Comparison of ENCODE assay signal across 8 mouse cellular contexts in the genomic region with DNA sequence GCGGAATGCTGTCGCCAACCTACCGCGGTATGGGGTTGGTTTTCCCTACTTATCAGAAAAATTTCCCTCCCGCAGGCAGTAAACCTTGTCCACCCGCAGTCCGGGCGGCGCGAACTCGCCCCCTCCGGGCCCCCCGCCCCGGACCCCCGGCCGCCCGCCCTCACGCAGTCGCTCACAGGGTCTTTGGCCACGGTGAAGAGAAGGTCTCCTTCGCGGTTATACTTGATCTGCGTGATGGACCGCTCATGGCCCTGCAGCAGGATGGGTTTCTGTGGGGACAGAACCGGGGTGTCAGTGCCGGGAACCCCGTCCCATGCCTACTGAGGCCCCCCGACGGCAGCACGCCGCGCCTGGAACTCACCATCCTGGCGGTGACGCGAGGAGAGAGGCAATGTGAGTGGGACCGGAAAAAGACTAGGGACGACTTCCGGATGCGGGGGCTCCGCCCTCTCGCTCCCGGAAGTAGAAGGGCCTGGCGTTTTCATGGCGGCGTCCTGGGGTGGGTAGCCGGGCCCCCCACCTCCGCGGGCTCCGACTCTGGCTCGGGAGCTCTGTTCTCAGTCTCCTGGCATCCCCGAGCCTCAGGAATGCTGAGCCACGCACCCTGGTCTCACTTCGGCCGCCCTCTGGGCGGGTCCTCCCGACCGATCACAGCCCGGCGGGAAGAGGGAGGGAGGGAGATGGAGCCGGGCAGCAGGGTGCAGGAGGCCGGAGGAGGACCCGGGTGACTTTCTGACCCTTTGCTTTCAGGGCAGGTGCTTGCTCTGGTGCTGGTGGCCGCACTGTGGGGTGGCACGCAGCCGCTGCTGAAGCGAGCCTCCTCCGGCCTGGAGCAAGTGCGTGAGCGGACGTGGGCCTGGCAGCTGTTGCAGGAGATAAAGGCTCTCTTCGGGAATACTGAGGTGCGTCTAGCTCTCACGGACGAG. TPM values are rescaled to one million over a fixed set of nuclear protein-coding genes. Genes with fewer than 3 reads are reported as not detected.
A peak's percentile ranks its signal among the peaks of the same experiment; 100 is the strongest.
DNase-seq lines count a peak whose midpoint lies in the region.

A gene (minus strand): TSS at position 416 of the 926 bp plus-strand sequence.
A gene (plus strand): TSS at position 436 of the 926 bp plus-strand sequence.

- no peaks in the 10 kb centered on the region for H3K27me3 ChIP-seq in midbrain, embryonic 10.5 days (ENCODE audit: low read depth, poor library complexity, severe bottlenecking)

- H3K4me3 ChIP-seq in midbrain, embryonic 10.5 days, result peak within 1 kb of the TSS; percentile 100

- H3K4me1 ChIP-seq in midbrain, embryonic 10.5 days, result peaks cover 30% of the 10 kb centered on the region

- WGBS in midbrain, embryonic 10.5 days, result under 1% methylated on average over 74 of the region's 74 CpGs

- peaks cover 73% of the 10 kb centered on the region for H3K36me3 ChIP-seq in midbrain, embryonic 10.5 days

- peak within 1 kb of the TSS; percentile 96 for H3K27ac ChIP-seq in midbrain, embryonic 10.5 days (replicated peaks)

- DNase-seq in adrenal gland, adult 2 months, result peak; percentile 92
- peak; percentile 90 for DNase-seq in embryo, embryonic 10 days (ENCODE audit: low spot score)
- DNase-seq in gastrocnemius, postnatal 10 days, result peak; percentile 79
- DNase-seq in induced T-regulatory cell, adult 2 months (ENCODE audit: low read depth), result peak; percentile 93
- DNase-seq in left cerebral cortex, postnatal 36 days (ENCODE audit: low spot score in 2 of 2), result peak; percentile 85
- DNase-seq in midbrain, embryonic 10.5 days (ENCODE audit: low spot score), result peak; percentile 87
- DNase-seq in right cerebral cortex, postnatal 36 days (ENCODE audit: low spot score in 2 of 2), result peak; percentile 80 to 82
- peak; percentile 79 to 83 for DNase-seq in urinary bladder, postnatal 4 days (ENCODE audit: low spot score in 2 of 2)

- no peaks in the 10 kb centered on the region for H3K9me3 ChIP-seq in midbrain, embryonic 10.5 days (replicated peaks)

- intact Hi-C loops in left cerebral cortex, postnatal 36 days (cut with DNase I), result no loop called here

RNA-seq across cellular contexts. Expression of the first gene that starts in this region (rescaled TPM):
- 100 to 1,000 TPM; 171 to 194 TPM for total RNA-seq in adrenal gland, adult 2 months (2021)
- 147 and 171 TPM in 2 replicates for polyA plus RNA-seq in adrenal gland, adult 2 months (2012; rRNA removed)
- 100 to 1,000 TPM; 149 to 151 TPM for total RNA-seq in gastrocnemius, postnatal 10 days (2021)
- 100 to 1,000 TPM; 121 to 140 TPM for total RNA-seq in left cerebral cortex, postnatal 36 days (2021)
- 261 and 293 TPM in 2 replicates for polyA plus RNA-seq in midbrain, embryonic 10.5 days (2016; fragmentation: Nextera tagmentation; extraction: Ambion mirVana)

RNA-seq across cellular contexts. Expression of the second gene that starts in this region (rescaled TPM):
- total RNA-seq in adrenal gland, adult 2 months (2021), result 100 to 1,000 TPM in 1 of 2 experiments, 10 to 100 TPM in 1; 90.9 to 100 TPM
- polyA plus RNA-seq in adrenal gland, adult 2 months (2012; rRNA removed), result 108 and 125 TPM in 2 replicates
- total RNA-seq in gastrocnemius, postnatal 10 days (2021), result 10 to 100 TPM; 42.3 to 47.0 TPM
- total RNA-seq in left cerebral cortex, postnatal 36 days (2021), result 10 to 100 TPM; 92.2 to 93.7 TPM
- polyA plus RNA-seq in midbrain, embryonic 10.5 days (2016; fragmentation: Nextera tagmentation; extraction: Ambion mirVana), result 226 and 231 TPM in 2 replicates

Comparison
In these comparisons a context has a peak if more than half of its experiments do, and no peak if none do; other contexts are left out.
1. Peak in every context shown above with its lines: DNase-seq, H3K4me3 ChIP-seq and H3K27ac ChIP-seq.